Mouse (Mus musculus) CH12.LX (cell line): Measurements from ENCODE around the gene Dusp15. TPM values are rescaled to one million over a fixed set of nuclear protein-coding genes. Genes with fewer than 3 reads are reported as not detected.
A peak's percentile ranks its signal among the peaks of the same experiment; 100 is the strongest.

Experiments used
- DNase-seq: peaks from one replicate; pipeline ENCODE4 v3.0.0-alpha.2; 2013; ENCODE audit errors: extremely low read depth
- H3K27ac ChIP-seq: 2 replicates; pipeline ENCODE4 v1.5.1; 2012; ENCODE audit warnings: low read depth, mild to moderate bottlenecking, control low read depth, moderate library complexity; ENCODE audit not compliant: insufficient read depth
- H3K27me3 ChIP-seq: replicated peaks from 2 replicates; pipeline ENCODE3; 2012; ENCODE audit warnings: inconsistent platforms
- H3K36me3 ChIP-seq, 2 experiments: replicated peaks in 1 of 2; 2 replicates each; pipeline versions ENCODE3 to v1.6.1; 2012; ENCODE audit warnings: inconsistent platforms in 1 of 2, low read length in 1 of 2, mild to moderate bottlenecking in 1 of 2, mixed read lengths in 1 of 2, moderate library complexity in 1 of 2; ENCODE audit not compliant: control insufficient read depth in 1 of 2, insufficient read depth in 1 of 2
- H3K4me1 ChIP-seq, 2 experiments: 2 replicates each; pipeline ENCODE4 v1.6.1; 2012; ENCODE audit warnings: inconsistent platforms in 1 of 2, moderate library complexity in 1 of 2; ENCODE audit not compliant: insufficient read depth in 2 of 2, control insufficient read depth in 1 of 2
- H3K4me2 ChIP-seq: 2 replicates; pipeline ENCODE4 v1.6.1; 2012; ENCODE audit warnings: low read depth, mild to moderate bottlenecking, control low read depth; ENCODE audit not compliant: poor library complexity, insufficient read depth, severe bottlenecking
- H3K4me3 ChIP-seq, 3 experiments: fragments of 150-350 bp in 1 of 3; sonication (generic) in 1 of 3; replicated peaks in 1 of 3; 2 replicates each; pipeline versions ENCODE3 to v1.5.1; 2011 to 2012; ENCODE audit warnings: low read depth in 2 of 3, low read length in 2 of 3, mild to moderate bottlenecking in 2 of 3, moderate library complexity in 2 of 3, control low read depth in 1 of 3, improper control_type of control experiment in 1 of 3, inconsistent platforms in 1 of 3, mixed read lengths in 1 of 3; ENCODE audit not compliant: poor library complexity in 1 of 3
- H3K79me2 ChIP-seq: replicated peaks from 2 replicates; pipeline ENCODE4 v1.6.1; 2012; ENCODE audit warnings: mild to moderate bottlenecking, moderate library complexity; ENCODE audit not compliant: control insufficient read depth, poor library complexity, insufficient read depth, severe bottlenecking; ENCODE audit errors: extremely low read depth
- H3K9ac ChIP-seq: 2 replicates; pipeline ENCODE4 v1.6.1; 2012; ENCODE audit warnings: low read depth, mild to moderate bottlenecking, control low read depth, moderate library complexity; ENCODE audit not compliant: insufficient read depth
- H3K9me3 ChIP-seq: replicated peaks from 2 replicates; pipeline ENCODE3; 2012; ENCODE audit warnings: low read length, inconsistent platforms, mixed read lengths
- GABPA ChIP-seq: IDR thresholded peaks from 2 replicates; pipeline ENCODE4 v1.6.1; 2012; ENCODE audit warnings: low read depth, low read length, improper control_type of control experiment, inconsistent platforms; ENCODE audit not compliant: insufficient replicate concordance
- MAFK ChIP-seq: IDR thresholded peaks from 2 replicates; pipeline ENCODE4 v1.6.1; 2011; ENCODE audit warnings: low read length, improper control_type of control experiment; ENCODE audit not compliant: insufficient replicate concordance
- MAX ChIP-seq: IDR thresholded peaks from 2 replicates; pipeline ENCODE4 v1.6.1; 2011; ENCODE audit warnings: low read length, improper control_type of control experiment
- SIN3A ChIP-seq: IDR thresholded peaks from 2 replicates; pipeline ENCODE4 v1.6.1; 2012; ENCODE audit warnings: low read length, improper control_type of control experiment, inconsistent platforms
- UBTF ChIP-seq: IDR thresholded peaks from 2 replicates; pipeline ENCODE4 v1.6.1; 2012; ENCODE audit warnings: low read depth, mild to moderate bottlenecking, inconsistent platforms, low read length, improper control_type of control experiment, moderate library complexity
- ZC3H11A ChIP-seq: IDR thresholded peaks from 2 replicates; pipeline ENCODE4 v1.6.1; 2012; ENCODE audit warnings: low read depth, mild to moderate bottlenecking, inconsistent platforms, low read length, improper control_type of control experiment
- ZKSCAN1 ChIP-seq: IDR thresholded peaks from 2 replicates; pipeline ENCODE4 v1.6.1; 2012; ENCODE audit warnings: low read depth, inconsistent platforms, low read length, improper control_type of control experiment, borderline replicate concordance
- dilution Hi-C: fragments of 300-500 bp; cut with MboI; formaldehyde crosslinking; loops from 2 replicates; pipeline ENCODE4 v1.14.3; 2020; ENCODE audit warnings: low sequenced_read_pairs; ENCODE audit not compliant: extremely low pct_unique_long_range_greater_than_20kb, extremely low pct_ligation_motif_present
- in situ Hi-C: fragments of 300-500 bp; cut with MboI; formaldehyde crosslinking; loops from 3 replicates; pipeline ENCODE4 v1.14.3; 2019; ENCODE audit warnings: low sequenced_read_pairs, low pct_ligation_motif_present, low pct_unique_long_range_greater_than_20kb, mixed read lengths
- polyA plus RNA-seq: library from polyadenylated mRNA; unstranded; fragments of >175 nt; gene quantifications from 2 replicates; pipeline ENCODE4 v1.2.1, GENCODE M21; 2012; ENCODE audit warnings: low read depth; ENCODE audit not compliant: insufficient read length
- total RNA-seq, 2 experiments: library from RNA; depleted of rRNA; stranded (reverse); fragments of 300-350 nt in 1 of 2; fragments of >200 nt in 1 of 2; gene quantifications; 2 replicates each; pipeline ENCODE4 v1.2.3; 2012 to 2014

Dusp15 gene
- total and polyA plus RNA-seq, 3 experiments = 0.08 to 0.13 TPM; not detected in 1

DNA sequence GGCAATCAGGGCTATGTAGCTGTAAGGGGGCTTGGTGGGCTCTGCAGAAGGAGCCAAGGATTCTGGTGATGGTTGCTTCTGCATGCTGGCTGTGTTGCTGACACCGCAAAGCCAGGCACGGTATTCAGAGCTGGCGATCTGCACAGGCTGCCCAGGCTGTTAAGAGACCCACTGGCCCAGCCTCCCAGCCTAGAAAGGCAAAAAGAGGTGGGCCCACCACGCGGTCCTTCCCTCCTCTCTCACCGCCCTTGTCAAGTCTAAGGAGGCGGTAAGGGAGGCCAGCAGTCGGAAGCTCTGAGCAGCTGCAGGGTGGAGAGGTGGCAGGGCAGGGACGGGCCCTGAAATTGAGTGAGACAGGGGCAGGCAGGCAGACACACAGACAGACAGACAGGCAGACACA is 18.4 kb downstream of the Dusp15 start, which contains the start of gene Foxs1:
Gene Foxs1, minus strand, starts transcription at position 161 of the 400 bp plus-strand sequence.
- dilution Hi-C loops (no loop called here), in situ Hi-C loops (no loop called here)
- Histone ChIP-seq H3K9me3 (no peaks in the 10 kb centered on the region), H3K27ac (no peak within 1 kb of the TSS), H3K4me3 (peak within 1 kb of the TSS in 2 of 3 experiments; percentile 46 to 57), H3K9ac (no peak within 1 kb of the TSS), H3K4me2 (peak within 1 kb of the TSS; percentile 13; the same call in 1 of the 2 replicates), H3K27me3 (peaks cover 33% of the 10 kb centered on the region), H3K4me1 (peaks cover 4 to 58% of the 10 kb centered on the region in 2 experiments), H3K79me2 (no peaks in the 10 kb centered on the region), H3K36me3 (no peaks in the 10 kb centered on the region)
- peak; percentile 61 for DNase-seq
- TF ChIP-seq UBTF (no peak), GABPA (no peak)

GRCm38 (mm10) chr2:152931456-152932160 is 19.9 kb downstream of the Dusp15 start:
- Histone ChIP-seq H3K4me3 (peak overlapping the region; percentile 12 to 57 (median 46)), H3K27ac (no peak overlapping the region)
- 0 out of 2 replicates have a peak, but pooled peaks have one; percentile 48 for TF ChIP-seq SIN3A
- TF ChIP-seq MAX = no peak
- TF ChIP-seq, all 38 proteins: peak for 1
- dilution Hi-C loops = no loop called here
- Histone ChIP-seq H3K27me3 (peaks cover 27% of the 10 kb centered on the region), H3K4me1 (peaks cover 11 to 72% of the 10 kb centered on the region in 2 experiments), H3K36me3 (no peaks in the 10 kb centered on the region), H3K4me2 (no peak overlapping the region), H3K9me3 (no peaks in the 10 kb centered on the region), H3K9ac (no peak overlapping the region), H3K79me2 (no peaks in the 10 kb centered on the region)
- in situ Hi-C loops = no loop called here
- DNase-seq = no peak

- no peak overlapping the region for H3K9ac ChIP-seq
- H3K27ac ChIP-seq = no peak overlapping the region
- in situ Hi-C loops = no loop called here
- peaks cover 13% of the 10 kb centered on the region for H3K27me3 ChIP-seq
- H3K9me3 ChIP-seq = no peaks in the 10 kb centered on the region
- no peak for DNase-seq
- H3K79me2 ChIP-seq = no peaks in the 10 kb centered on the region
- no peak for TF ChIP-seq MAX
- TF ChIP-seq ZKSCAN1 = no peak
- TF ChIP-seq ZC3H11A = no peak
- TF ChIP-seq MAFK = no peak
- TF ChIP-seq, all 38 proteins: peak for 0
- Histone ChIP-seq H3K36me3 (no peaks in the 10 kb centered on the region), H3K4me3 (peak overlapping the region in 1 of 3 experiments; percentile 57), H3K4me2 (no peak overlapping the region), H3K4me1 (peaks cover 11 to 86% of the 10 kb centered on the region in 2 experiments)
- dilution Hi-C loops = no loop called here
Observed at GRCm38 (mm10) chr2:152930276-152930675, 21.2 kb downstream of the Dusp15 start.
